Mouse (Mus musculus): ENCODE data around the gene Zfp414. TPM values are rescaled to one million over a fixed set of nuclear protein-coding genes. Genes with fewer than 3 reads are reported as not detected.
A peak's percentile ranks its signal among the peaks of the same experiment; 100 is the strongest.

Gene Zfp414
- polyA plus RNA-seq, 1 experiment from 2014 or later, result 25.8 TPM

GRCm38 (mm10) chr17:33637516-33638276, 8.8 kb downstream of the Zfp414 start, which contains the start of gene Pram1:
Pram1 (plus strand) TSS chr17:33638056.
- H3K36me3 ChIP-seq (ENCODE audit: control insufficient read depth, insufficient read depth), result peaks cover 2% of the 10 kb centered on the region; the same call in 1 of the 2 replicates
- no peak within 1 kb of the TSS for H3K4me3 ChIP-seq (ENCODE audit: low read length)
- H3K9me3 ChIP-seq (replicated peaks; ENCODE audit: control insufficient read depth, low read length), result no peaks in the 10 kb centered on the region
- H3K9ac ChIP-seq (ENCODE audit: low read length), result no peak within 1 kb of the TSS
- no peak within 1 kb of the TSS for H3K27ac ChIP-seq (ENCODE audit: low read length)
- WGBS, result 78% methylated on average over 4 of the region's 4 CpGs
- no peaks in the 10 kb centered on the region for H3K27me3 ChIP-seq (ENCODE audit: control insufficient read depth, insufficient read depth, low read length)
- H3K4me1 ChIP-seq (ENCODE audit: control insufficient read depth, insufficient read depth, low read length), result peaks cover 2% of the 10 kb centered on the region; the same call in 1 of the 2 replicates
- ATAC-seq (replicated peaks; ENCODE audit: extremely low read depth, insufficient read depth, low FRiP score), result no peak
- H3K4me2 ChIP-seq (ENCODE audit: low read depth, low read length), result no peak within 1 kb of the TSS

- H3K27ac ChIP-seq (ENCODE audit: low read length), result no peak overlapping the region
- no peaks in the 10 kb centered on the region for H3K9me3 ChIP-seq (replicated peaks; ENCODE audit: control insufficient read depth, low read length)
- no peak overlapping the region for H3K4me3 ChIP-seq (ENCODE audit: low read length)
- ATAC-seq (replicated peaks; ENCODE audit: extremely low read depth, insufficient read depth, low FRiP score), result no peak
- 47% methylated on average over 6 of the region's 6 CpGs for WGBS
- H3K9ac ChIP-seq (ENCODE audit: low read length), result no peak overlapping the region
- H3K36me3 ChIP-seq (ENCODE audit: control insufficient read depth, insufficient read depth), result peaks cover 8% of the 10 kb centered on the region; the same call in 1 of the 2 replicates
- peaks cover 2% of the 10 kb centered on the region; the same call in 1 of the 2 replicates for H3K4me1 ChIP-seq (ENCODE audit: control insufficient read depth, insufficient read depth, low read length)
- H3K4me2 ChIP-seq (ENCODE audit: low read depth, low read length), result no peak overlapping the region
- no peaks in the 10 kb centered on the region for H3K27me3 ChIP-seq (ENCODE audit: control insufficient read depth, insufficient read depth, low read length)
Measured at GRCm38 (mm10) chr17:33639743-33640142, 10.9 kb downstream of the Zfp414 start.

GRCm38 (mm10) chr17:33644068-33644467, 15.2 kb downstream of the Zfp414 start:
- Histone ChIP-seq H3K9me3 (replicated peaks; ENCODE audit: control insufficient read depth, low read length) (no peaks in the 10 kb centered on the region), H3K4me1 (ENCODE audit: control insufficient read depth, insufficient read depth, low read length) (0 out of 2 replicates have a peak, but pooled peaks cover 4% of the 10 kb centered on the region), H3K4me2 (ENCODE audit: low read depth, low read length) (no peak overlapping the region), H3K36me3 (ENCODE audit: control insufficient read depth, insufficient read depth) (peaks cover 47% of the 10 kb centered on the region), H3K27ac (ENCODE audit: low read length) (no peak overlapping the region), H3K27me3 (ENCODE audit: control insufficient read depth, insufficient read depth, low read length) (no peaks in the 10 kb centered on the region), H3K9ac (ENCODE audit: low read length) (no peak overlapping the region), H3K4me3 (ENCODE audit: low read length) (no peak overlapping the region)
- WGBS, result 90% methylated on average over 4 of the region's 4 CpGs
- no peak for ATAC-seq (replicated peaks; ENCODE audit: extremely low read depth, insufficient read depth, low FRiP score)

- 80% methylated on average over 8 of the region's 8 CpGs for WGBS
- ATAC-seq (replicated peaks; ENCODE audit: extremely low read depth, insufficient read depth, low FRiP score), result peak; percentile 25; the same call in 1 of the 2 replicates
- no peak overlapping the region for H3K4me3 ChIP-seq (ENCODE audit: low read length)
- 0 out of 2 replicates have a peak, but pooled peaks cover 4% of the 10 kb centered on the region for H3K4me1 ChIP-seq (ENCODE audit: control insufficient read depth, insufficient read depth, low read length)
- no peaks in the 10 kb centered on the region for H3K9me3 ChIP-seq (replicated peaks; ENCODE audit: control insufficient read depth, low read length)
- H3K27me3 ChIP-seq (ENCODE audit: control insufficient read depth, insufficient read depth, low read length), result no peaks in the 10 kb centered on the region
- H3K4me2 ChIP-seq (ENCODE audit: low read depth, low read length), result no peak overlapping the region
- H3K27ac ChIP-seq (ENCODE audit: low read length), result no peak overlapping the region
- no peak overlapping the region for H3K9ac ChIP-seq (ENCODE audit: low read length)
- peaks cover 57% of the 10 kb centered on the region for H3K36me3 ChIP-seq (ENCODE audit: control insufficient read depth, insufficient read depth)
Measured at GRCm38 (mm10) chr17:33645073-33645472, 16.2 kb downstream of the Zfp414 start.

GRCm38 (mm10) chr17:33649781-33650475, 21.0 kb downstream of the Zfp414 start:
- Histone ChIP-seq H3K27ac (ENCODE audit: low read length) (no peak overlapping the region), H3K4me1 (ENCODE audit: control insufficient read depth, insufficient read depth, low read length) (0 out of 2 replicates have a peak, but pooled peaks cover 4% of the 10 kb centered on the region), H3K9me3 (replicated peaks; ENCODE audit: control insufficient read depth, low read length) (no peaks in the 10 kb centered on the region), H3K36me3 (ENCODE audit: control insufficient read depth, insufficient read depth) (peaks cover 80% of the 10 kb centered on the region), H3K9ac (ENCODE audit: low read length) (no peak overlapping the region), H3K27me3 (ENCODE audit: control insufficient read depth, insufficient read depth, low read length) (no peaks in the 10 kb centered on the region), H3K4me2 (ENCODE audit: low read depth, low read length) (no peak overlapping the region), H3K4me3 (ENCODE audit: low read length) (no peak overlapping the region)
- WGBS, result 97% methylated on average over 34 of the region's 34 CpGs
- no peak for ATAC-seq (replicated peaks; ENCODE audit: extremely low read depth, insufficient read depth, low FRiP score)

- no peak for ATAC-seq (replicated peaks; ENCODE audit: extremely low read depth, insufficient read depth, low FRiP score)
- peaks cover 38% of the 10 kb centered on the region for H3K36me3 ChIP-seq (ENCODE audit: control insufficient read depth, insufficient read depth)
- no peak overlapping the region for H3K4me2 ChIP-seq (ENCODE audit: low read depth, low read length)
- no peak overlapping the region for H3K9ac ChIP-seq (ENCODE audit: low read length)
- WGBS, result 42% methylated on average over 3 of the region's 3 CpGs
- no peaks in the 10 kb centered on the region for H3K9me3 ChIP-seq (replicated peaks; ENCODE audit: control insufficient read depth, low read length)
- H3K4me1 ChIP-seq (ENCODE audit: control insufficient read depth, insufficient read depth, low read length), result 0 out of 2 replicates have a peak, but pooled peaks cover 5% of the 10 kb centered on the region
- H3K27me3 ChIP-seq (ENCODE audit: control insufficient read depth, insufficient read depth, low read length), result no peaks in the 10 kb centered on the region
- H3K27ac ChIP-seq (ENCODE audit: low read length), result peak overlapping the region; percentile 51; the same call in 1 of the 2 replicates
- H3K4me3 ChIP-seq (ENCODE audit: low read length), result no peak overlapping the region
Measured at GRCm38 (mm10) chr17:33666813-33667212, 37.9 kb downstream of the Zfp414 start.

- H3K4me1 ChIP-seq (ENCODE audit: control insufficient read depth, insufficient read depth, low read length), result 0 out of 2 replicates have a peak, but pooled peaks cover 5% of the 10 kb centered on the region
- no peaks in the 10 kb centered on the region for H3K9me3 ChIP-seq (replicated peaks; ENCODE audit: control insufficient read depth, low read length)
- 87% methylated on average over 3 of the region's 3 CpGs for WGBS
- peaks cover 22% of the 10 kb centered on the region for H3K36me3 ChIP-seq (ENCODE audit: control insufficient read depth, insufficient read depth)
- no peak overlapping the region for H3K4me2 ChIP-seq (ENCODE audit: low read depth, low read length)
- no peak overlapping the region for H3K27ac ChIP-seq (ENCODE audit: low read length)
- no peak for ATAC-seq (replicated peaks; ENCODE audit: extremely low read depth, insufficient read depth, low FRiP score)
- no peaks in the 10 kb centered on the region for H3K27me3 ChIP-seq (ENCODE audit: control insufficient read depth, insufficient read depth, low read length)
- H3K4me3 ChIP-seq (ENCODE audit: low read length), result no peak overlapping the region
- no peak overlapping the region for H3K9ac ChIP-seq (ENCODE audit: low read length)
Measured at GRCm38 (mm10) chr17:33669681-33670080, 40.8 kb downstream of the Zfp414 start.

- Histone ChIP-seq H3K4me2 (ENCODE audit: low read depth, low read length) (no peak overlapping the region), H3K4me1 (ENCODE audit: control insufficient read depth, insufficient read depth, low read length) (peaks cover 16% of the 10 kb centered on the region), H3K36me3 (ENCODE audit: control insufficient read depth, insufficient read depth) (peaks cover 14% of the 10 kb centered on the region), H3K27ac (ENCODE audit: low read length) (no peak overlapping the region), H3K27me3 (ENCODE audit: control insufficient read depth, insufficient read depth, low read length) (no peaks in the 10 kb centered on the region), H3K9ac (ENCODE audit: low read length) (no peak overlapping the region), H3K4me3 (ENCODE audit: low read length) (no peak overlapping the region), H3K9me3 (replicated peaks; ENCODE audit: control insufficient read depth, low read length) (no peaks in the 10 kb centered on the region)
- 83% methylated on average over 1 of the region's 1 CpGs for WGBS
- no peak for ATAC-seq (replicated peaks; ENCODE audit: extremely low read depth, insufficient read depth, low FRiP score)
Measured at GRCm38 (mm10) chr17:33673837-33674236, 44.9 kb downstream of the Zfp414 start.

GRCm38 (mm10) chr17:33675452-33675851, 46.6 kb downstream of the Zfp414 start:
- no peak for ATAC-seq (replicated peaks; ENCODE audit: extremely low read depth, insufficient read depth, low FRiP score)

More at GRCm38 (mm10) chr17:33675452-33675851, 46.6 kb downstream of the Zfp414 start:
- Histone ChIP-seq H3K9me3 (replicated peaks; ENCODE audit: control insufficient read depth, low read length) (no peaks in the 10 kb centered on the region), H3K36me3 (ENCODE audit: control insufficient read depth, insufficient read depth) (peaks cover 14% of the 10 kb centered on the region), H3K4me2 (ENCODE audit: low read depth, low read length) (no peak overlapping the region), H3K27ac (ENCODE audit: low read length) (no peak overlapping the region), H3K4me1 (ENCODE audit: control insufficient read depth, insufficient read depth, low read length) (peaks cover 24% of the 10 kb centered on the region), H3K9ac (ENCODE audit: low read length) (no peak overlapping the region), H3K27me3 (ENCODE audit: control insufficient read depth, insufficient read depth, low read length) (no peaks in the 10 kb centered on the region), H3K4me3 (ENCODE audit: low read length) (no peak overlapping the region)

Data from heart, embryonic 16.5 days (tissue).